Comparison of ENCODE assay signal across 17 mouse cellular contexts in the genomic region with DNA sequence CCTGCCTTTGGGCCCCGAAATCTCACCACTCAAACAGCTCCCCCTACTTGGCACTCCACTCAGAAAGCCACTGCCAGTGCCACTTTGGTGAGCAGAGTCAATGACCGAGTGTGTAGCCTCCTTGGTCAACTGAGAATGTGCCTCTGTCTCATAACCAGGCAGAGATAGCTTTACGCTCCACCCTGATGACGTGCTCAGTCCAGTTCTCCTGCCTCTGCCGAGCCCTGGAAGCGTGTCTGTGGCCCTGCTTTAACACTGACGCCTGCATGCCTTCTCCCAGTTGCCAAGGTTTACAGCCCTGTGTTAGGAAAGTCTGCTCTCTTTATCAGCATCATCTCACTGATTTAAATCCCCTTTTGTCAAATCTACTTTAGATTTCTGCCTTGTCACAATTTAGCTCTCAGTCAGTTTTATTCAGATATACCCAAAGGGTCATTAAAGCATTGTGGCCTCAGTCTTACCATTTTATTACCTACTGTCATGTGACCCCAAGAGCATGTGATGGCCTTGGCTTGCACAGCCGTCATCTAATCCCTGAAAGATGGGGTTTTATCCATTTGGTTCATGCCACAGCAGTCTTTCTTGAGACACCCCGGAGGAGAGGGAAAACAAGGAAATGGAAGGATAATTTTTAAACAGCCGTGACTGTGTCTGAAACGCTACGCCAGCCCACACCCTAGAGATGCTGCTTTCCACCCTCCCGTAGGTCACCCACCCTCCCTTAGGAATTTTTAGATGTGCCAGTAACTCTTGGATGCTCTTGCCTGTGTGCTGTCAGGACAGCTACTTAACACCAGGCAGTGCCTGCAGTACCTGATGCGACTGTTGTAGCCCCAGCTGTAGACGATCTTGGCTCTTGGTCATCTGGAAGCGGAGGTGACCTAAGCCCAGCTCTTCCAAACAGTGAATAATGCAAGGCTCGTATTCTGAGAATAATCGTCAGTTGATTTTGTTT.
DNase-seq lines count a peak whose midpoint lies in the region; ATAC-seq and TF ChIP-seq lines count a peak whose summit lies in the region.
"Had no signal": no experiment of that assay in that cellular context is flagged by ENCODE, and none has a peak within 500 bp of the region (broad histone marks: within the 10 kb centered on the region; RNA-seq: fewer than 3 reads in every experiment).

No protein-coding gene starts in this region.

- no peak overlapping the region for H3K27ac ChIP-seq in liver, embryonic 12.5 days
- no peak overlapping the region for H3K27ac ChIP-seq in liver, embryonic 11.5 days (ENCODE audit: low read depth, low read length)
- no peak overlapping the region for H3K27ac ChIP-seq in embryonic facial prominence, embryonic 15.5 days (replicated peaks)
- H3K27ac ChIP-seq in heart, postnatal 0 days (ENCODE audit: low read depth) = no peak overlapping the region
- H3K27ac ChIP-seq in stomach, embryonic 16.5 days (ENCODE audit: low read length) = peak overlapping the region; percentile 14; the same call in 1 of the 2 replicates
- no peak overlapping the region for H3K27ac ChIP-seq in midbrain, embryonic 11.5 days (ENCODE audit: low read depth, low read length)
- H3K27ac ChIP-seq: forebrain, embryonic 12.5 days; hindbrain, embryonic 10.5 days; neural tube, embryonic 15.5 days had no signal

- ATAC-seq in liver, embryonic 12.5 days = peak; percentile 27; the same call in 1 of the 2 replicates
- no peak for ATAC-seq in liver, embryonic 11.5 days (replicated peaks; ENCODE audit: low FRiP score)
- ATAC-seq in embryonic facial prominence, embryonic 15.5 days (ENCODE audit: insufficient number of reproducible peaks, low FRiP score, low TSS enrichment, low read depth) = peak; percentile 20; the same call in 1 of the 2 replicates
- ATAC-seq in heart, postnatal 0 days (ENCODE audit: insufficient read depth, low read depth) = peak; percentile 41; the same call in 1 of the 2 replicates
- ATAC-seq in stomach, embryonic 16.5 days (ENCODE audit: insufficient read depth, low FRiP score) = no peak; the same call in 1 of the 2 replicates
- ATAC-seq in midbrain, embryonic 11.5 days (ENCODE audit: low FRiP score) = no peak
- ATAC-seq: Patski had no signal

- no peak overlapping the region for H3K4me3 ChIP-seq in liver, embryonic 12.5 days
- no peak overlapping the region for H3K4me3 ChIP-seq in liver, embryonic 11.5 days (ENCODE audit: low read depth, low read length)
- no peak overlapping the region for H3K4me3 ChIP-seq in embryonic facial prominence, embryonic 15.5 days (replicated peaks)
- no peak overlapping the region for H3K4me3 ChIP-seq in heart, postnatal 0 days (ENCODE audit: low read depth, low read length)
- H3K4me3 ChIP-seq in stomach, embryonic 16.5 days (replicated peaks; ENCODE audit: low read length) = no peak overlapping the region
- H3K4me3 ChIP-seq in midbrain, embryonic 11.5 days (ENCODE audit: low read depth, low read length) = no peak overlapping the region
- H3K4me3 ChIP-seq: forebrain, embryonic 12.5 days; hindbrain, embryonic 10.5 days; neural tube, embryonic 15.5 days had no signal

- H3K4me2 ChIP-seq in liver, embryonic 12.5 days = no peak overlapping the region
- H3K4me2 ChIP-seq in liver, embryonic 11.5 days = no peak overlapping the region
- no peak overlapping the region for H3K4me2 ChIP-seq in embryonic facial prominence, embryonic 15.5 days (replicated peaks)
- H3K4me2 ChIP-seq in heart, postnatal 0 days (ENCODE audit: low read depth, low read length) = no peak overlapping the region
- H3K4me2 ChIP-seq in stomach, embryonic 16.5 days (ENCODE audit: low read depth, low read length) = no peak overlapping the region
- H3K4me2 ChIP-seq in midbrain, embryonic 11.5 days = no peak overlapping the region
- H3K4me2 ChIP-seq: forebrain, embryonic 12.5 days; neural tube, embryonic 15.5 days had no signal

- DNase-seq in liver, embryonic 11.5 days (ENCODE audit: low spot score) = no peak
- DNase-seq in heart, postnatal 0 days (ENCODE audit: low spot score) = no peak
- DNase-seq in yolk sac, embryonic 10.5 days (ENCODE audit: low spot score) = no peak
- no peak for DNase-seq in midbrain, embryonic 11.5 days (ENCODE audit: low spot score, missing footprints)
- DNase-seq: adrenal gland, adult 8-10 months; cerebellum, postnatal 14 days; kidney, adult 11 months; kidney, postnatal 25 days; left cerebral cortex, postnatal 4 days; thymus, adult 18-20 months had no signal

- H3K9me3 ChIP-seq in liver, embryonic 12.5 days (replicated peaks) = no peaks in the 10 kb centered on the region
- no peaks in the 10 kb centered on the region for H3K9me3 ChIP-seq in liver, embryonic 11.5 days (ENCODE audit: control insufficient read depth, low read length)
- H3K9me3 ChIP-seq in embryonic facial prominence, embryonic 15.5 days (replicated peaks) = no peaks in the 10 kb centered on the region
- no peaks in the 10 kb centered on the region for H3K9me3 ChIP-seq in heart, postnatal 0 days (replicated peaks; ENCODE audit: control insufficient read depth, low read length)
- no peaks in the 10 kb centered on the region for H3K9me3 ChIP-seq in stomach, embryonic 16.5 days (replicated peaks; ENCODE audit: control insufficient read depth, low read length)
- H3K9me3 ChIP-seq in midbrain, embryonic 11.5 days (ENCODE audit: control insufficient read depth, low read length) = no peaks in the 10 kb centered on the region
- H3K9me3 ChIP-seq: forebrain, embryonic 12.5 days; neural tube, embryonic 15.5 days had no signal

- WGBS in liver, embryonic 12.5 days (ENCODE audit: insufficient replicate concordance) = 74% methylated on average over 18 of the region's 18 CpGs
- WGBS in liver, embryonic 11.5 days = 74% methylated on average over 18 of the region's 18 CpGs
- WGBS in embryonic facial prominence, embryonic 15.5 days = 45% methylated on average over 18 of the region's 18 CpGs
- WGBS in heart, postnatal 0 days = 51% methylated on average over 18 of the region's 18 CpGs
- 60% methylated on average over 18 of the region's 18 CpGs for WGBS in stomach, embryonic 16.5 days
- 78% methylated on average over 18 of the region's 18 CpGs for WGBS in midbrain, embryonic 11.5 days

- no peak for TF ChIP-seq EP300 in heart, postnatal 0 days (IDR thresholded peaks at IDR 0.05; ENCODE audit: low read depth)

- no peak overlapping the region for H3K9ac ChIP-seq in liver, embryonic 12.5 days
- H3K9ac ChIP-seq in liver, embryonic 11.5 days (ENCODE audit: low read depth, low read length) = no peak overlapping the region
- no peak overlapping the region for H3K9ac ChIP-seq in embryonic facial prominence, embryonic 15.5 days
- H3K9ac ChIP-seq in heart, postnatal 0 days (replicated peaks; ENCODE audit: low read depth, low read length) = no peak overlapping the region
- H3K9ac ChIP-seq in stomach, embryonic 16.5 days (ENCODE audit: low read length) = no peak overlapping the region
- H3K9ac ChIP-seq in midbrain, embryonic 11.5 days (ENCODE audit: low read length) = no peak overlapping the region
- H3K9ac ChIP-seq: forebrain, embryonic 12.5 days; neural tube, embryonic 15.5 days had no signal

- H3K27me3 ChIP-seq in liver, embryonic 12.5 days (replicated peaks) = no peaks in the 10 kb centered on the region
- no peaks in the 10 kb centered on the region for H3K27me3 ChIP-seq in liver, embryonic 11.5 days (replicated peaks; ENCODE audit: control insufficient read depth, insufficient read depth, low read length)
- no peaks in the 10 kb centered on the region for H3K27me3 ChIP-seq in embryonic facial prominence, embryonic 15.5 days
- no peaks in the 10 kb centered on the region for H3K27me3 ChIP-seq in heart, postnatal 0 days (ENCODE audit: control insufficient read depth, insufficient read depth, low read length)
- no peaks in the 10 kb centered on the region for H3K27me3 ChIP-seq in stomach, embryonic 16.5 days (ENCODE audit: control insufficient read depth, insufficient read depth, low read length)
- peaks cover 6% of the 10 kb centered on the region; the same call in 1 of the 2 replicates for H3K27me3 ChIP-seq in midbrain, embryonic 11.5 days (ENCODE audit: control insufficient read depth, insufficient read depth, low read length)
- H3K27me3 ChIP-seq: Patski had no signal

- H3K4me1 ChIP-seq in liver, embryonic 12.5 days = peaks cover 3% of the 10 kb centered on the region; the same call in 1 of the 2 replicates
- 0 out of 2 replicates have a peak, but pooled peaks cover 2% of the 10 kb centered on the region for H3K4me1 ChIP-seq in liver, embryonic 11.5 days (replicated peaks; ENCODE audit: control insufficient read depth, insufficient read depth, low read length)
- peaks cover 54% of the 10 kb centered on the region for H3K4me1 ChIP-seq in embryonic facial prominence, embryonic 15.5 days
- no peaks in the 10 kb centered on the region for H3K4me1 ChIP-seq in heart, postnatal 0 days (ENCODE audit: control insufficient read depth, insufficient read depth)
- H3K4me1 ChIP-seq in stomach, embryonic 16.5 days (ENCODE audit: control insufficient read depth, insufficient read depth, low read length) = peaks cover 28% of the 10 kb centered on the region
- H3K4me1 ChIP-seq in midbrain, embryonic 11.5 days (ENCODE audit: control insufficient read depth, insufficient read depth, low read length) = peaks cover 5% of the 10 kb centered on the region

- no peak for TF ChIP-seq CTCF in heart, postnatal 0 days (IDR thresholded peaks at IDR 0.05; ENCODE audit: low read depth)

- H3K36me3 ChIP-seq in liver, embryonic 12.5 days = 0 out of 2 replicates have a peak, but pooled peaks cover 3% of the 10 kb centered on the region
- H3K36me3 ChIP-seq in liver, embryonic 11.5 days (ENCODE audit: control insufficient read depth, insufficient read depth, low read length) = no peaks in the 10 kb centered on the region
- no peaks in the 10 kb centered on the region for H3K36me3 ChIP-seq in embryonic facial prominence, embryonic 15.5 days
- H3K36me3 ChIP-seq in heart, postnatal 0 days (replicated peaks; ENCODE audit: control insufficient read depth, insufficient read depth, low read length) = no peaks in the 10 kb centered on the region
- no peaks in the 10 kb centered on the region for H3K36me3 ChIP-seq in stomach, embryonic 16.5 days (ENCODE audit: control insufficient read depth, insufficient read depth, low read length)
- no peaks in the 10 kb centered on the region for H3K36me3 ChIP-seq in midbrain, embryonic 11.5 days (ENCODE audit: control insufficient read depth, insufficient read depth, low read length)
- H3K36me3 ChIP-seq: forebrain, embryonic 12.5 days; hindbrain, embryonic 10.5 days; neural tube, embryonic 15.5 days had no signal

Comparison
In these comparisons a context has a peak if more than half of its experiments do, and no peak if none do; other contexts are left out.
1. ATAC-seq: peak in liver, embryonic 12.5 days (single experiment), embryonic facial prominence, embryonic 15.5 days (single experiment) and heart, postnatal 0 days (single experiment); none in liver, embryonic 11.5 days (single experiment), stomach, embryonic 16.5 days (single experiment) and midbrain, embryonic 11.5 days (single experiment).